Mouse (Mus musculus): ENCODE data around the gene Cacna2d2.

GRCm38 (mm10) chr9:107496359-107496758 is 96.9 kb downstream of the Cacna2d2 start:
- TF ChIP-seq GATA1 (IDR thresholded peaks at IDR 0.05; ENCODE audit: borderline replicate concordance, low read length) = no peak
- TF ChIP-seq FLI1 (IDR thresholded peaks at IDR 0.05; ENCODE audit: low read length) = no peak

All from megakaryocyte, embryonic 14.5 days (primary cell).